ENCODE assay signal across 7 mouse cellular contexts in genomic region chr6:51211418-51211817, GRCm38 (mm10).
A peak's percentile ranks its signal among the peaks of the same experiment; 100 is the strongest.
DNase-seq lines count a peak whose midpoint lies in the region; ATAC-seq and TF ChIP-seq lines count a peak whose summit lies in the region.

No protein-coding gene starts in this region.

- no peaks in the 10 kb centered on the region for H3K36me3 ChIP-seq in forebrain, embryonic 15.5 days
- no peaks in the 10 kb centered on the region for H3K36me3 ChIP-seq in forebrain, embryonic 14.5 days (ENCODE audit: control insufficient read depth, insufficient read depth, low read length)

- peak; percentile 21 for DNase-seq in kidney, postnatal 14 days
- no peak for DNase-seq in kidney, adult 8-10 months
- peak; percentile 43 for DNase-seq in ES-CJ7 (ENCODE audit: low read depth, low spot score)
- DNase-seq in brain, embryonic 14.5 days (ENCODE audit: low read depth) = peak; percentile 30
- peak; percentile 67 for DNase-seq in heart, postnatal 10 days
- no peak for DNase-seq in forebrain, embryonic 14.5 days (ENCODE audit: low spot score)

- no peak for ATAC-seq in forebrain, embryonic 15.5 days (replicated peaks)
- ATAC-seq in forebrain, embryonic 14.5 days = no peak

- peaks cover 24% of the 10 kb centered on the region for H3K4me1 ChIP-seq in forebrain, embryonic 15.5 days
- H3K4me1 ChIP-seq in forebrain, embryonic 14.5 days (ENCODE audit: control insufficient read depth, insufficient read depth, low read length) = peaks cover 14% of the 10 kb centered on the region; the same call in 1 of the 2 replicates

- H3K4me2 ChIP-seq in forebrain, embryonic 15.5 days (replicated peaks) = no peak overlapping the region
- H3K4me2 ChIP-seq in forebrain, embryonic 14.5 days (ENCODE audit: low read length) = no peak overlapping the region

- TF ChIP-seq POLR2A in brain, embryonic 14.5 days (IDR thresholded peaks at IDR 0.05; ENCODE audit: borderline replicate concordance, extremely low read depth, insufficient read depth, insufficient read length, poor library complexity, severe bottlenecking) = no peak

- H3K27me3 ChIP-seq in forebrain, embryonic 15.5 days = peaks cover 5% of the 10 kb centered on the region
- peaks cover 8% of the 10 kb centered on the region; the same call in 1 of the 2 replicates for H3K27me3 ChIP-seq in forebrain, embryonic 14.5 days (replicated peaks; ENCODE audit: control insufficient read depth, insufficient read depth, low read length)

- no peak overlapping the region for H3K4me3 ChIP-seq in forebrain, embryonic 15.5 days
- H3K4me3 ChIP-seq in forebrain, embryonic 14.5 days (ENCODE audit: low read depth, low read length) = no peak overlapping the region

- no peak overlapping the region for H3K9ac ChIP-seq in forebrain, embryonic 15.5 days (replicated peaks)
- no peak overlapping the region for H3K9ac ChIP-seq in forebrain, embryonic 14.5 days (ENCODE audit: low read length)

- no peaks in the 10 kb centered on the region for H3K9me3 ChIP-seq in forebrain, embryonic 15.5 days
- no peaks in the 10 kb centered on the region for H3K9me3 ChIP-seq in forebrain, embryonic 14.5 days (replicated peaks; ENCODE audit: control insufficient read depth, low read length)

- 57% methylated on average over 7 of the region's 7 CpGs for WGBS in forebrain, embryonic 15.5 days
- WGBS in forebrain, embryonic 14.5 days = 67% methylated on average over 7 of the region's 7 CpGs

- intact Hi-C loops in heart, postnatal 10 days (cut with DNase I) = loop anchor here (2.0 kb wide), 1 partner anchor 57 kb away; no protein-coding TSS in a partner anchor

- no peak overlapping the region for H3K27ac ChIP-seq in forebrain, embryonic 15.5 days (replicated peaks)
- no peak overlapping the region for H3K27ac ChIP-seq in forebrain, embryonic 14.5 days (ENCODE audit: low read depth, low read length)

- peak; percentile 21; the same call in 1 of the 2 replicates for TF ChIP-seq CTCF in brain, embryonic 14.5 days (IDR thresholded peaks at IDR 0.05; ENCODE audit: borderline replicate concordance, extremely low read depth, insufficient read depth, insufficient read length)

Comparison
In these comparisons a context has a peak if more than half of its experiments do, and no peak if none do; other contexts are left out.
1. DNase-seq: peak in kidney, postnatal 14 days (single experiment), ES-CJ7 (single experiment), brain, embryonic 14.5 days (single experiment) and heart, postnatal 10 days (2 of 2); none in kidney, adult 8-10 months (0 of 2) and forebrain, embryonic 14.5 days (single experiment).